Mouse (Mus musculus): ENCODE data around the gene 5330417C22Rik. TPM values are rescaled to one million over a fixed set of nuclear protein-coding genes. Genes with fewer than 3 reads are reported as not detected.

The 5330417C22Rik gene
- total and polyA plus RNA-seq, 2 experiments from 2014 or later = 11.5 to 17.5 TPM

DNA sequence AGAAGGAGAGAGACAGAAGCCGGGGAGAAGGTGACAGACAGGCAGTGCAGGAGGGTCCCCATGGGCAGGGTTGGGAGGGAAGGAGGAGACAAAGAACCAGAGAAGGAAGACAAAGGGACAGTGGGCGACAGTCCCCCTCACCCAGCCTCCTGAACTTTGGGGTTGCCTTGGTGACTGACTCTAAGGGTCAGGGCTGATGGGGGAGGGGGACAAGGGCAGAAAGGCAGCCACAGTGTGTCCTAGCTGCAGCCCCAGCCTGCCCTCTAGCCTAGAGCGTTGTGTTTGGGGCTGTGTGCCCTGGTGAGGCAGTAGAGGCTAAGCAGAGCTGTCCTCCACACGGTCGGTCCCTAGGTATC is 126.0 kb downstream of the 5330417C22Rik start:
- WGBS = 9% methylated on average over 5 of the region's 5 CpGs
- H3K4me2 ChIP-seq (ENCODE audit: low read depth) = peak overlapping the region; percentile 64
- 0 out of 2 replicates have a peak, but pooled peaks cover 6% of the 10 kb centered on the region for H3K9me3 ChIP-seq (ENCODE audit: low read length)
- peak overlapping the region; percentile 27 for H3K4me3 ChIP-seq (ENCODE audit: low read depth, low read length)
- ATAC-seq (peak; percentile 30; the same call in 1 of the 2 replicates), DNase-seq (no peak)
- H3K27me3 ChIP-seq (ENCODE audit: insufficient read depth, low read length) = no peaks in the 10 kb centered on the region
- peaks cover 34% of the 10 kb centered on the region for H3K36me3 ChIP-seq (ENCODE audit: insufficient read depth)
- TF ChIP-seq CTCF (IDR thresholded peaks at IDR 0.05; ENCODE audit: low read depth) = no peak
- H3K9ac ChIP-seq = peak overlapping the region; percentile 63
- peak overlapping the region; percentile 92 for H3K27ac ChIP-seq (ENCODE audit: low read depth, low read length)
- peaks cover 44% of the 10 kb centered on the region for H3K4me1 ChIP-seq (ENCODE audit: insufficient read depth)

GRCm38 (mm10) chr3:108409656-108410358 is 126.5 kb downstream of the 5330417C22Rik start:
- DNase-seq (peak; percentile 67), ATAC-seq (peak; percentile 5; the same call in 1 of the 2 replicates)
- TF ChIP-seq CTCF (IDR thresholded peaks at IDR 0.05; ENCODE audit: low read depth) = no peak
- H3K27ac ChIP-seq (ENCODE audit: low read depth, low read length) = peak overlapping the region; percentile 92
- H3K9me3 ChIP-seq (ENCODE audit: low read length) = 0 out of 2 replicates have a peak, but pooled peaks cover 6% of the 10 kb centered on the region
- WGBS = 16% methylated on average over 8 of the region's 8 CpGs
- peaks cover 38% of the 10 kb centered on the region for H3K36me3 ChIP-seq (ENCODE audit: insufficient read depth)
- H3K9ac ChIP-seq = peak overlapping the region; percentile 63
- no peaks in the 10 kb centered on the region for H3K27me3 ChIP-seq (ENCODE audit: insufficient read depth, low read length)
- peak overlapping the region; percentile 27 for H3K4me3 ChIP-seq (ENCODE audit: low read depth, low read length)
- peaks cover 40% of the 10 kb centered on the region for H3K4me1 ChIP-seq (ENCODE audit: insufficient read depth)
- peak overlapping the region; percentile 64 for H3K4me2 ChIP-seq (ENCODE audit: low read depth)

GRCm38 (mm10) chr3:108408517-108409008 is 127.8 kb downstream of the 5330417C22Rik start:
- Histone ChIP-seq H3K4me1 (ENCODE audit: insufficient read depth) (peaks cover 39% of the 10 kb centered on the region), H3K36me3 (ENCODE audit: insufficient read depth) (peaks cover 42% of the 10 kb centered on the region)

GRCm38 (mm10) chr3:108406306-108406885 is 129.9 kb downstream of the 5330417C22Rik start:
- no peak for TF ChIP-seq CTCF (IDR thresholded peaks at IDR 0.05; ENCODE audit: low read depth)
- peaks cover 45% of the 10 kb centered on the region for H3K36me3 ChIP-seq (ENCODE audit: insufficient read depth)
- H3K27me3 ChIP-seq (ENCODE audit: insufficient read depth, low read length) = no peaks in the 10 kb centered on the region
- H3K27ac ChIP-seq (ENCODE audit: low read depth, low read length) = peak overlapping the region; percentile 72
- no peak overlapping the region for H3K4me3 ChIP-seq (ENCODE audit: low read depth, low read length)
- DNase-seq (no peak), ATAC-seq (no peak)
- WGBS = 67% methylated on average over 24 of the region's 24 CpGs
- no peaks in the 10 kb centered on the region for H3K9me3 ChIP-seq (ENCODE audit: low read length)
- no peak overlapping the region for H3K9ac ChIP-seq
- H3K4me1 ChIP-seq (ENCODE audit: insufficient read depth) = peaks cover 28% of the 10 kb centered on the region
- no peak overlapping the region for H3K4me2 ChIP-seq (ENCODE audit: low read depth)

More at GRCm38 (mm10) chr3:108408517-108409008, 127.8 kb downstream of the 5330417C22Rik start:
- Histone ChIP-seq H3K9me3 (ENCODE audit: low read length) (0 out of 2 replicates have a peak, but pooled peaks cover 3% of the 10 kb centered on the region), H3K9ac (no peak overlapping the region), H3K27ac (ENCODE audit: low read depth, low read length) (no peak overlapping the region), H3K4me3 (ENCODE audit: low read depth, low read length) (no peak overlapping the region), H3K4me2 (ENCODE audit: low read depth) (no peak overlapping the region), H3K27me3 (ENCODE audit: insufficient read depth, low read length) (no peaks in the 10 kb centered on the region)
- ATAC-seq (no peak), DNase-seq (no peak)
- TF ChIP-seq CTCF (IDR thresholded peaks at IDR 0.05; ENCODE audit: low read depth) = no peak
- 82% methylated on average over 8 of the region's 8 CpGs for WGBS

Small RNA genes lying within 50 kb of the gene (microRNA-seq; reads per million reads assigned to microRNA genes)
- 0 reads per million in 2 experiments for gene Gm22860

Other genes starting within 250 kb of the 5330417C22Rik start
- not detected in 2 replicates for gene Mybphl, start 171.6 kb downstream of the 5330417C22Rik start, total RNA-seq (2014; rRNA removed)
- not detected in 2 replicates for gene Mybphl, start 171.6 kb downstream of the 5330417C22Rik start, polyA plus RNA-seq (2015; fragmentation: Nextera tagmentation; extraction: Ambion mirVana)
- 9.5 and 10.5 TPM in 2 replicates for gene Psrc1, start 152.7 kb downstream of the 5330417C22Rik start, total RNA-seq (2014; rRNA removed)
- 6.5 and 7.0 TPM in 2 replicates for gene Psrc1, start 152.7 kb downstream of the 5330417C22Rik start, polyA plus RNA-seq (2015; fragmentation: Nextera tagmentation; extraction: Ambion mirVana)
- gene Celsr2, start 121.0 kb downstream of the 5330417C22Rik start, total RNA-seq (2014; rRNA removed) = 39.0 and 51.4 TPM in 2 replicates
- gene Celsr2, start 121.0 kb downstream of the 5330417C22Rik start, polyA plus RNA-seq (2015; fragmentation: Nextera tagmentation; extraction: Ambion mirVana) = 14.4 and 24.5 TPM in 2 replicates
- 196 and 202 TPM in 2 replicates for gene Sars, start 91.3 kb downstream of the 5330417C22Rik start, total RNA-seq (2014; rRNA removed)
- 220 and 223 TPM in 2 replicates for gene Sars, start 91.3 kb downstream of the 5330417C22Rik start, polyA plus RNA-seq (2015; fragmentation: Nextera tagmentation; extraction: Ambion mirVana)
- 0.85 and 1.8 TPM in 2 replicates for gene 1700013F07Rik, start 2.4 kb downstream of the 5330417C22Rik start, total RNA-seq (2014; rRNA removed)
- gene 1700013F07Rik, start 2.4 kb downstream of the 5330417C22Rik start, polyA plus RNA-seq (2015; fragmentation: Nextera tagmentation; extraction: Ambion mirVana) = 3.0 and 4.5 TPM in 2 replicates
- 59.6 and 70.2 TPM in 2 replicates for gene Tmem167b, start 25.9 kb upstream of the 5330417C22Rik start, total RNA-seq (2014; rRNA removed)
- gene Tmem167b, start 25.9 kb upstream of the 5330417C22Rik start, polyA plus RNA-seq (2015; fragmentation: Nextera tagmentation; extraction: Ambion mirVana) = 42.5 and 50.0 TPM in 2 replicates
- gene Taf13, start 35.2 kb upstream of the 5330417C22Rik start, total RNA-seq (2014; rRNA removed) = 10.8 and 13.8 TPM in 2 replicates
- 41.0 and 46.4 TPM in 2 replicates for gene Taf13, start 35.2 kb upstream of the 5330417C22Rik start, polyA plus RNA-seq (2015; fragmentation: Nextera tagmentation; extraction: Ambion mirVana)
- 107 and 110 TPM in 2 replicates for gene Wdr47, start 54.7 kb upstream of the 5330417C22Rik start, total RNA-seq (2014; rRNA removed)
- 72.4 and 90.1 TPM in 2 replicates for gene Wdr47, start 54.7 kb upstream of the 5330417C22Rik start, polyA plus RNA-seq (2015; fragmentation: Nextera tagmentation; extraction: Ambion mirVana)
- 43.9 and 84.0 TPM in 2 replicates for gene Clcc1, start 117.4 kb upstream of the 5330417C22Rik start, total RNA-seq (2014; rRNA removed)
- 47.5 and 48.8 TPM in 2 replicates for gene Clcc1, start 117.4 kb upstream of the 5330417C22Rik start, polyA plus RNA-seq (2015; fragmentation: Nextera tagmentation; extraction: Ambion mirVana)
- gene Gpsm2, start 185.8 kb upstream of the 5330417C22Rik start, total RNA-seq (2014; rRNA removed) = 12.6 and 16.6 TPM in 2 replicates
- gene Gpsm2, start 185.8 kb upstream of the 5330417C22Rik start, polyA plus RNA-seq (2015; fragmentation: Nextera tagmentation; extraction: Ambion mirVana) = 11.3 and 14.2 TPM in 2 replicates
- under 0.01 TPM in 1 of 2 replicates, not detected in the other for gene Aknad1, start 203.1 kb upstream of the 5330417C22Rik start, total RNA-seq (2014; rRNA removed)
- not detected in 2 replicates for gene Aknad1, start 203.1 kb upstream of the 5330417C22Rik start, polyA plus RNA-seq (2015; fragmentation: Nextera tagmentation; extraction: Ambion mirVana)